Comparison of ENCODE assay signal across 25 mouse cellular contexts in genomic region chr12:79064451-79064850, GRCm38 (mm10).
"Had no signal": no experiment of that assay in that cellular context is flagged by ENCODE, and none has a peak within 500 bp of the region (broad histone marks: within the 10 kb centered on the region; RNA-seq: fewer than 3 reads in every experiment).

No protein-coding gene starts in this region.

- H3K9ac ChIP-seq: forebrain, postnatal 0 days; heart, embryonic 12.5 days; hindbrain, embryonic 12.5 days; hindbrain, embryonic 14.5 days; intestine, embryonic 15.5 days; kidney, embryonic 15.5 days; limb, embryonic 13.5 days; limb, embryonic 15.5 days had no signal

- H3K27me3 ChIP-seq: heart, embryonic 12.5 days; hindbrain, embryonic 12.5 days; intestine, embryonic 15.5 days; kidney, embryonic 15.5 days; limb, embryonic 13.5 days; limb, embryonic 15.5 days had no signal

- DNase-seq: forebrain, postnatal 0 days; gastrocnemius, postnatal 25 days; heart, adult 18-20 months; heart, postnatal 10 days; heart, postnatal 4 days; kidney, adult 18-20 months; kidney, adult 8-10 months; kidney, postnatal 14 days; kidney, postnatal 36 days; layer of hippocampus, adult 9-11 months; layer of hippocampus, postnatal 36 days; left cerebral cortex, postnatal 4 days had no signal

- H3K27ac ChIP-seq: heart, embryonic 10.5 days; hindbrain, embryonic 10.5 days; hindbrain, embryonic 12.5 days; hindbrain, embryonic 14.5 days; intestine, embryonic 15.5 days; kidney, embryonic 15.5 days; kidney, postnatal 0 days; limb, embryonic 13.5 days; limb, embryonic 15.5 days had no signal

- H3K9me3 ChIP-seq: heart, embryonic 10.5 days; heart, embryonic 12.5 days; hindbrain, embryonic 10.5 days; hindbrain, embryonic 12.5 days; intestine, embryonic 15.5 days; kidney, embryonic 15.5 days; limb, embryonic 13.5 days; limb, embryonic 15.5 days had no signal

- ATAC-seq: forebrain, postnatal 0 days; hindbrain, embryonic 16.5 days; inflammation-experienced regulatory T-cells, adult 6 months; intestine, embryonic 15.5 days; intestine, postnatal 0 days had no signal

- H3K4me3 ChIP-seq: heart, embryonic 10.5 days; heart, embryonic 12.5 days; hindbrain, embryonic 10.5 days; hindbrain, embryonic 12.5 days; intestine, embryonic 15.5 days; kidney, embryonic 15.5 days; limb, embryonic 13.5 days; limb, embryonic 15.5 days had no signal

- H3K4me2 ChIP-seq: heart, embryonic 12.5 days; hindbrain, embryonic 12.5 days; hindbrain, embryonic 14.5 days; intestine, embryonic 15.5 days; kidney, embryonic 15.5 days; limb, embryonic 13.5 days; limb, embryonic 15.5 days had no signal

- H3K4me1 ChIP-seq: hindbrain, embryonic 12.5 days; kidney, embryonic 15.5 days; limb, embryonic 13.5 days; limb, embryonic 15.5 days had no signal
